Mouse (Mus musculus): ENCODE measurements around the gene Pth2r. TPM values are rescaled to one million over a fixed set of nuclear protein-coding genes. Genes with fewer than 3 reads are reported as not detected.

The Pth2r gene
- not detected in 2 replicates for polyA plus RNA-seq (2012)

- TF ChIP-seq GATA1 (IDR thresholded peaks at IDR 0.05; ENCODE audit: low read length), result no peak
These were observed at the start of gene Pth2r for GRCm38 (mm10) chr1:65281756-65282155. Gene Pth2r, plus strand, starts transcription at chr1:65282056.

- no peak for TF ChIP-seq GATA1 (IDR thresholded peaks at IDR 0.05; ENCODE audit: low read length)
These were observed 44.1 kb upstream of the Pth2r start for GRCm38 (mm10) chr1:65237712-65238111.

DNA sequence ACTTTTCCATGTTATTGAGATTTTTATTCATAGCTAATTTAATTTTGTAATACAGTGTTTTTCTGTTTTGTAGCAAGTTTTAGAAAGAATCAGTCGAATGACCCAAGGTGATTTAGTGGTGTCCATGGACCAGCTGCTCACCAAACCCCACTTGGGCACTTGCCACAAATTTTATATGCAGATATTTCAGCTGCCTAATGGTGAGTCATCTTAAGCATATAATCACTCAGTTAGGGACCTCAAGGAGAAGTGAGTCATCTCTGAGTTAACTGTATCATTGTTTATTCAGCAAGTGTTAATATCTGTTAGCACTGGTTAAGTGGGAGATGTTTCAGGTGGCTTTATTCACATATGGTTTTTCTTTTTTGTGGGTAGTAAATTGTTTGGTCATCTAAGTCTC is 36.2 kb upstream of the Pth2r start:
- TF ChIP-seq GATA1 (IDR thresholded peaks at IDR 0.05; ENCODE audit: low read length), result no peak

- no peak for TF ChIP-seq GATA1 (IDR thresholded peaks at IDR 0.05; ENCODE audit: low read length)
These were observed 1.4 kb upstream of the Pth2r start for GRCm38 (mm10) chr1:65280461-65280860.

- TF ChIP-seq GATA1 (IDR thresholded peaks at IDR 0.05; ENCODE audit: low read length), result no peak
These were observed 910 bp downstream of the Pth2r start for GRCm38 (mm10) chr1:65282766-65283165.

DNA sequence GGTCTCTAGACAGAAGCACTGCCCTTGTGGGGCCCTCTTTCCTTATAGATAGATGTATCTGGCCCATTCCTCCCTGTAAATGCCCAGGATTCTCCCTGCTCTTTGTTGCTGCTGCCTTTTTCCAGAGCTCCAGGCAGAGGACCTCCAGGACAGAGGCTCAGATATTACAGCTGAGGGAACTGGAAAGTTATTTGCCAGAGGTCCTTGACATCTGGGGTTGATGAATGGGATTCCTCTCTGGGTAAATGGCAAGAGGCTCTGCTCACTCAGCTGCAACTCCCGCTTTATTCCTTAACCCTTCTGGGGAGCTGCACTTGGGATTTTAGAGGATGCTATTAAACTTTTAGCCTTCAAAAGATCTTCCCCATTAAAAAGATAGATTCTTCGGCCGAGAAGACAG is 26.6 kb downstream of the Pth2r start:
- no peak for TF ChIP-seq GATA1 (IDR thresholded peaks at IDR 0.05; ENCODE audit: low read length)

- TF ChIP-seq GATA1 (IDR thresholded peaks at IDR 0.05; ENCODE audit: low read length), result no peak
These were observed 29.5 kb downstream of the Pth2r start for GRCm38 (mm10) chr1:65311214-65311933.

DNA sequence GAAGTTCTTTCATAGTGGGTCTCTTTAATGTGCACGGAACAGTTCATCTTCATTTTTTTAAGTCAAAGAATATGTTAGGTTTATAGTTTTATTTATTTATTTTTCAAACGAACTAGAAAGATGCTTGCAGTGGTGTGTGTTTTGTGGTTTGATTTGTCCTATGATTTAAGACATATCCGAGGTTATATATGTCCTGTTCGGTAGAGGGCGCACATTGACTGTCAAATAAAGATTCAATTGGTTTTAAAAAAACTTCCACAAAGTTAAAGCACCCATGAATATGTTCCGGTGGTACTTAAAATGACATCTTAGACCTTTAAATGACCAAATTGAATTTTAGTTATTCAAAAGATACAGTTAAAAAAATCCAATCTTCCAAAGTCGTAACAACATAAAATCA is 30.3 kb downstream of the Pth2r start:
- no peak for TF ChIP-seq GATA1 (IDR thresholded peaks at IDR 0.05; ENCODE audit: low read length)

DNA sequence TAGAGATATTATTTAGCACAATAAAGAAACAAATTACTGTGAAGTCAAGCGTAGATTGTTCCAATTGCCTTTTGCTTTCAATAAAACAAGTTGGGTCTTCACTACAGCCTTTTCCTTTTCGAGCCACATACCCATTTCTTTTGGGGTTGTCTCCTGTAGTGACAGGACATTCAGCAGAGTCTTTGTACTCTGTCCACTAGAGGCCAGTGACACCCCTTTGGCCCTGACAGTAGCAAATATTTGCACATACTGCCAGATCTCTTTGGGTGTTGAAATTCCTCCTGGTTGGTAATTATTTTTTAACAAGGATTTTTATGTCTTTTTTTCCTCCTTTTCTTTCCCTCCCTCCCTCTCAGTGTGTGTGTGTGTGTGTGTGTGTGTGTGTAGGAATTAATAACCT is 31.0 kb downstream of the Pth2r start:
- no peak for TF ChIP-seq GATA1 (IDR thresholded peaks at IDR 0.05; ENCODE audit: low read length)

- no peak for TF ChIP-seq GATA1 (IDR thresholded peaks at IDR 0.05; ENCODE audit: low read length)
These were observed 32.5 kb downstream of the Pth2r start for GRCm38 (mm10) chr1:65314054-65315021.

DNA sequence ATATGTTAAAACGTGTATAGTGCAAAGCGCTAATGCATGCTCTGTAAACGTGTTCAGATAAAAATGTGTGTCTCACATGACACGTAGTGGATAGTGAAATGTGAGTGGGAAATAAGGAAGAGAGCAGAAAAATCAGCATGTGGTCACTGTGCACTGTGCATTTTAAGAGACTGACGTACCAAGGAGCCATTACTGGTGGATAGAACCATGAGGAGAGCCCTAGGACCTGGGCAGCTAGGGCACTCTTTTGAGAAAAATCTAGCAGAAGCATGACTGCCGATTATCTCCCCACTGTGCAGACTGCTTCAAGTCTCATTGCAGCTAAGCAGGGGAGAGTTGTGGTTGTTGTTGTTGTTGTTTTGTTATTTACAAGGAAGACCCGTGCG is 33.2 kb downstream of the Pth2r start:
- no peak for TF ChIP-seq GATA1 (IDR thresholded peaks at IDR 0.05; ENCODE audit: low read length)

DNA sequence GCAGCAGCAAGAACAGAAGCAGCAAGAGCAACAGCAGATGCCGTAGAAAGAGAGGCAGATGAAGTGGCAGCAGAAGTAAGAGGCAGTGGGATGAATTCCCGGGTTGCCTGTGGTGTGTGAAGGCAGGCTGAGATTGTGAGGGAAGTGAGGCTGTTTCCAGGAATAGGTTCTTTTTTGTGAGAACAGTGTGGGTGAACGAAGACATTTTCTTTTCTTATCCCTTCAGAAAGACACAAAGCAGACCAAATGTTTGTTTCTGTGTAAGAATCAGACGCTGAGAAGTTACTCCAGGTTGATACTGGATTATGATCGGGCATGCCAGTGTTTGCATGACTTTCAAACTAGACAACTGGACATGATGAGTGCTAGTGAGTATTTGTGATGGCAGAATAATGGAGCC is 52.2 kb downstream of the Pth2r start:
- TF ChIP-seq GATA1 (IDR thresholded peaks at IDR 0.05; ENCODE audit: low read length), result no peak

DNA sequence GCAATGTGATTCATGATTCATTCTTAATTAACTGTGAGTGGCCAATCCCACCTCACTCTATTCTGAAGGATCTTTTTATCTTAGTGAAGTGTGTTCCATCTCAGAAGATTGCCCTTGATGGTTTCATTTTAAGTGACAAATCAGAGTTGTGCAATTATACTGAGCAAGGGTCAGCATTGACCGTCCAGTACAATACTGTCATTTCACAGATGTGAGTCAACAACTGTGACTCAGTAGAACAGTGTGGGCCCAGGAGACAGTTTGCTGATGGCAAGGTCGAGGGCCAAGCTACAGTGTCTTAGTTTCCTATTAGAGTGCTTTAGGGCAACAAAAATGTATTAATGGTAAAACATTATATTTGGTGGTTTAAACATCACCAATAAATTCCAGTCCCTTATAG is 55.9 kb downstream of the Pth2r start:
- TF ChIP-seq GATA1 (IDR thresholded peaks at IDR 0.05; ENCODE audit: low read length), result no peak

- TF ChIP-seq GATA1 (IDR thresholded peaks at IDR 0.05; ENCODE audit: low read length), result no peak
These were observed 58.4 kb downstream of the Pth2r start for GRCm38 (mm10) chr1:65340240-65340639.

GRCm38 (mm10) chr1:65352979-65353378 is 71.1 kb downstream of the Pth2r start:
- no peak for TF ChIP-seq GATA1 (IDR thresholded peaks at IDR 0.05; ENCODE audit: low read length)

DNA sequence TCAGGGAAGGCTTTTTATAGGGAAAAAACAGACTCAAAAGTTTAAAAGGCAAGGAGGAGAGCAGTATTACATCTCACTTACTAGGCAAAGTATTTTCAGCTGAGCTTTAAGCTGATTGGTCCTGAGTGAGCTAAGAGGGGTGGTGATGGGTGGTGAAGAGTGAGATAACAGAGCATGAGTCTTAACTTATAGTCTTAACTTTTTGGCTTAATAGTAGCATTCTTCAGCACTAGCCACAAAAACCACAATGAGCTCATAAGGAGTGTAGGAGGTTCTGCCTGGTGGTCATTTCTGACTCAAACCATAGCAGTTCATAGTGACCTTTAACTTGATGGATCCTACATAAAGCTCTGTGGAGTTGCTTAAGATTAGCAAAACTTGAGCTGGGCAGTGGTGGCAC is 72.3 kb downstream of the Pth2r start:
- no peak for TF ChIP-seq GATA1 (IDR thresholded peaks at IDR 0.05; ENCODE audit: low read length)

GRCm38 (mm10) chr1:65388328-65388727 is 106.5 kb downstream of the Pth2r start:
- TF ChIP-seq GATA1 (IDR thresholded peaks at IDR 0.05; ENCODE audit: low read length), result no peak
